Mouse (Mus musculus): ENCODE data around the gene Csgalnact2. TPM values are rescaled to one million over a fixed set of nuclear protein-coding genes. Genes with fewer than 3 reads are reported as not detected.

The Csgalnact2 gene
- polyA plus RNA-seq, 1 experiment from 2014 or later: 14.0 TPM

GRCm38 (mm10) chr6:118090827-118091226 is 48.1 kb downstream of the Csgalnact2 start:
- no peaks in the 10 kb centered on the region for H3K4me1 ChIP-seq (ENCODE audit: control insufficient read depth, insufficient read depth, low read length)
- no peak overlapping the region for H3K4me2 ChIP-seq (ENCODE audit: low read depth, low read length)
- WGBS: 84% methylated on average over 9 of the region's 9 CpGs
- no peak overlapping the region for H3K27ac ChIP-seq (replicated peaks; ENCODE audit: low read depth, low read length)
- no peak overlapping the region for H3K9ac ChIP-seq (replicated peaks; ENCODE audit: low read length)
- no peaks in the 10 kb centered on the region for H3K9me3 ChIP-seq (replicated peaks; ENCODE audit: control insufficient read depth, low read length)
- no peak for ATAC-seq (replicated peaks; ENCODE audit: insufficient number of reproducible peaks, low FRiP score, low TSS enrichment, low read depth)
- no peak overlapping the region for H3K4me3 ChIP-seq (ENCODE audit: low read depth, low read length)
- no peaks in the 10 kb centered on the region for H3K36me3 ChIP-seq (replicated peaks; ENCODE audit: control insufficient read depth, insufficient read depth, low read depth, low read length)
- H3K27me3 ChIP-seq (ENCODE audit: control insufficient read depth, insufficient read depth, low read length): no peaks in the 10 kb centered on the region
- DNase-seq (ENCODE audit: low spot score): no peak

GRCm38 (mm10) chr6:118088750-118089440 is 50.0 kb downstream of the Csgalnact2 start:
- H3K9me3 ChIP-seq (replicated peaks; ENCODE audit: control insufficient read depth, low read length): no peaks in the 10 kb centered on the region
- H3K4me1 ChIP-seq (ENCODE audit: control insufficient read depth, insufficient read depth, low read length): no peaks in the 10 kb centered on the region
- no peak overlapping the region for H3K9ac ChIP-seq (replicated peaks; ENCODE audit: low read length)
- no peaks in the 10 kb centered on the region for H3K36me3 ChIP-seq (replicated peaks; ENCODE audit: control insufficient read depth, insufficient read depth, low read depth, low read length)
- H3K27ac ChIP-seq (replicated peaks; ENCODE audit: low read depth, low read length): no peak overlapping the region
- DNase-seq (ENCODE audit: low spot score) (no peak), ATAC-seq (replicated peaks; ENCODE audit: insufficient number of reproducible peaks, low FRiP score, low TSS enrichment, low read depth) (no peak)
- H3K4me3 ChIP-seq (ENCODE audit: low read depth, low read length): no peak overlapping the region
- no peaks in the 10 kb centered on the region for H3K27me3 ChIP-seq (ENCODE audit: control insufficient read depth, insufficient read depth, low read length)
- 81% methylated on average over 17 of the region's 17 CpGs for WGBS
- no peak overlapping the region for H3K4me2 ChIP-seq (ENCODE audit: low read depth, low read length)

GRCm38 (mm10) chr6:118087955-118088354 is 51.0 kb downstream of the Csgalnact2 start:
- Histone ChIP-seq H3K4me3 (ENCODE audit: low read depth, low read length) (no peak overlapping the region), H3K27ac (replicated peaks; ENCODE audit: low read depth, low read length) (no peak overlapping the region), H3K36me3 (replicated peaks; ENCODE audit: control insufficient read depth, insufficient read depth, low read depth, low read length) (no peaks in the 10 kb centered on the region), H3K4me2 (ENCODE audit: low read depth, low read length) (no peak overlapping the region), H3K9ac (replicated peaks; ENCODE audit: low read length) (no peak overlapping the region), H3K9me3 (replicated peaks; ENCODE audit: control insufficient read depth, low read length) (no peaks in the 10 kb centered on the region), H3K27me3 (ENCODE audit: control insufficient read depth, insufficient read depth, low read length) (no peaks in the 10 kb centered on the region), H3K4me1 (ENCODE audit: control insufficient read depth, insufficient read depth, low read length) (no peaks in the 10 kb centered on the region)
- no peak for DNase-seq (ENCODE audit: low spot score)
- WGBS: 56% methylated on average over 8 of the region's 8 CpGs
- no peak for ATAC-seq (replicated peaks; ENCODE audit: insufficient number of reproducible peaks, low FRiP score, low TSS enrichment, low read depth)

GRCm38 (mm10) chr6:118084596-118084995 is 54.3 kb downstream of the Csgalnact2 start:
- Histone ChIP-seq H3K9me3 (replicated peaks; ENCODE audit: control insufficient read depth, low read length) (no peaks in the 10 kb centered on the region), H3K9ac (replicated peaks; ENCODE audit: low read length) (no peak overlapping the region), H3K27ac (replicated peaks; ENCODE audit: low read depth, low read length) (no peak overlapping the region), H3K4me3 (ENCODE audit: low read depth, low read length) (no peak overlapping the region), H3K4me1 (ENCODE audit: control insufficient read depth, insufficient read depth, low read length) (no peaks in the 10 kb centered on the region; the same call in 1 of the 2 replicates), H3K27me3 (ENCODE audit: control insufficient read depth, insufficient read depth, low read length) (no peaks in the 10 kb centered on the region), H3K4me2 (ENCODE audit: low read depth, low read length) (no peak overlapping the region), H3K36me3 (replicated peaks; ENCODE audit: control insufficient read depth, insufficient read depth, low read depth, low read length) (no peaks in the 10 kb centered on the region)
- ATAC-seq (replicated peaks; ENCODE audit: insufficient number of reproducible peaks, low FRiP score, low TSS enrichment, low read depth): no peak
- WGBS: 88% methylated on average over 8 of the region's 8 CpGs
- no peak for DNase-seq (ENCODE audit: low spot score)

- 68% methylated on average over 6 of the region's 6 CpGs for WGBS
Measured at GRCm38 (mm10) chr6:118083608-118084007, 55.3 kb downstream of the Csgalnact2 start.

GRCm38 (mm10) chr6:118082384-118082783 is 56.6 kb downstream of the Csgalnact2 start:
- no peak overlapping the region for H3K4me3 ChIP-seq (ENCODE audit: low read depth, low read length)
- no peak overlapping the region for H3K27ac ChIP-seq (replicated peaks; ENCODE audit: low read depth, low read length)
- H3K4me1 ChIP-seq (ENCODE audit: control insufficient read depth, insufficient read depth, low read length): no peaks in the 10 kb centered on the region; the same call in 1 of the 2 replicates
- no peaks in the 10 kb centered on the region for H3K9me3 ChIP-seq (replicated peaks; ENCODE audit: control insufficient read depth, low read length)
- H3K4me2 ChIP-seq (ENCODE audit: low read depth, low read length): no peak overlapping the region
- H3K27me3 ChIP-seq (ENCODE audit: control insufficient read depth, insufficient read depth, low read length): no peaks in the 10 kb centered on the region
- no peaks in the 10 kb centered on the region for H3K36me3 ChIP-seq (replicated peaks; ENCODE audit: control insufficient read depth, insufficient read depth, low read depth, low read length)
- H3K9ac ChIP-seq (replicated peaks; ENCODE audit: low read length): no peak overlapping the region
- 80% methylated on average over 3 of the region's 3 CpGs for WGBS
- DNase-seq (ENCODE audit: low spot score): no peak
- ATAC-seq (replicated peaks; ENCODE audit: insufficient number of reproducible peaks, low FRiP score, low TSS enrichment, low read depth): no peak

More at GRCm38 (mm10) chr6:118083608-118084007, 55.3 kb downstream of the Csgalnact2 start:
- Histone ChIP-seq H3K9ac (replicated peaks; ENCODE audit: low read length) (no peak overlapping the region), H3K4me3 (ENCODE audit: low read depth, low read length) (no peak overlapping the region), H3K27ac (replicated peaks; ENCODE audit: low read depth, low read length) (no peak overlapping the region), H3K36me3 (replicated peaks; ENCODE audit: control insufficient read depth, insufficient read depth, low read depth, low read length) (no peaks in the 10 kb centered on the region), H3K27me3 (ENCODE audit: control insufficient read depth, insufficient read depth, low read length) (no peaks in the 10 kb centered on the region), H3K9me3 (replicated peaks; ENCODE audit: control insufficient read depth, low read length) (no peaks in the 10 kb centered on the region), H3K4me1 (ENCODE audit: control insufficient read depth, insufficient read depth, low read length) (no peaks in the 10 kb centered on the region; the same call in 1 of the 2 replicates), H3K4me2 (ENCODE audit: low read depth, low read length) (no peak overlapping the region)
- no peak for ATAC-seq (replicated peaks; ENCODE audit: insufficient number of reproducible peaks, low FRiP score, low TSS enrichment, low read depth)
- DNase-seq (ENCODE audit: low spot score): no peak

GRCm38 (mm10) chr6:118080711-118081110 is 58.2 kb downstream of the Csgalnact2 start:
- Histone ChIP-seq H3K27ac (replicated peaks; ENCODE audit: low read depth, low read length) (no peak overlapping the region), H3K9ac (replicated peaks; ENCODE audit: low read length) (no peak overlapping the region), H3K36me3 (replicated peaks; ENCODE audit: control insufficient read depth, insufficient read depth, low read depth, low read length) (no peaks in the 10 kb centered on the region), H3K4me2 (ENCODE audit: low read depth, low read length) (no peak overlapping the region), H3K4me1 (ENCODE audit: control insufficient read depth, insufficient read depth, low read length) (no peaks in the 10 kb centered on the region; the same call in 1 of the 2 replicates), H3K27me3 (ENCODE audit: control insufficient read depth, insufficient read depth, low read length) (no peaks in the 10 kb centered on the region), H3K9me3 (replicated peaks; ENCODE audit: control insufficient read depth, low read length) (no peaks in the 10 kb centered on the region), H3K4me3 (ENCODE audit: low read depth, low read length) (no peak overlapping the region)
- WGBS: 100% methylated on average over 4 of the region's 4 CpGs
- no peak for ATAC-seq (replicated peaks; ENCODE audit: insufficient number of reproducible peaks, low FRiP score, low TSS enrichment, low read depth)
- no peak for DNase-seq (ENCODE audit: low spot score)

GRCm38 (mm10) chr6:118079762-118080465 is 59.0 kb downstream of the Csgalnact2 start:
- Histone ChIP-seq H3K36me3 (replicated peaks; ENCODE audit: control insufficient read depth, insufficient read depth, low read depth, low read length) (no peaks in the 10 kb centered on the region), H3K27ac (replicated peaks; ENCODE audit: low read depth, low read length) (no peak overlapping the region), H3K9me3 (replicated peaks; ENCODE audit: control insufficient read depth, low read length) (no peaks in the 10 kb centered on the region), H3K4me3 (ENCODE audit: low read depth, low read length) (no peak overlapping the region), H3K4me1 (ENCODE audit: control insufficient read depth, insufficient read depth, low read length) (no peaks in the 10 kb centered on the region; the same call in 1 of the 2 replicates), H3K4me2 (ENCODE audit: low read depth, low read length) (no peak overlapping the region), H3K9ac (replicated peaks; ENCODE audit: low read length) (no peak overlapping the region), H3K27me3 (ENCODE audit: control insufficient read depth, insufficient read depth, low read length) (no peaks in the 10 kb centered on the region)
- ATAC-seq (replicated peaks; ENCODE audit: insufficient number of reproducible peaks, low FRiP score, low TSS enrichment, low read depth) (no peak; the same call in 1 of the 2 replicates), DNase-seq (ENCODE audit: low spot score) (no peak)
- 66% methylated on average over 10 of the region's 10 CpGs for WGBS

Measured in embryonic facial prominence, embryonic 11.5 days (tissue).